Mouse (Mus musculus) hindbrain, embryonic 16.5 days (tissue): ENCODE results near the gene Nme8. TPM values are rescaled to one million over a fixed set of nuclear protein-coding genes. Genes with fewer than 3 reads are reported as not detected.

ENCODE experiments used
- ATAC-seq: fragments of 200-750 bp; cut with Nextera tagmentation; 2 replicates; pipeline ENCODE4 v1.8.0; 2017; ENCODE audit warnings: moderate TSS enrichment, moderate library complexity
- H3K27ac ChIP-seq: fragments of 300-500 bp; sonication (generic); 2 replicates; pipeline ENCODE4 v1.5.1; 2014; ENCODE audit warnings: low read depth, mild to moderate bottlenecking, control low read depth, low read length, moderate library complexity
- H3K27me3 ChIP-seq: fragments of 300-500 bp; sonication (generic); replicated peaks from 2 replicates; pipeline ENCODE4 v1.6.1; 2014; ENCODE audit warnings: low read length; ENCODE audit not compliant: control insufficient read depth, insufficient read depth
- H3K36me3 ChIP-seq: fragments of 300-500 bp; sonication (generic); 2 replicates; pipeline ENCODE4 v1.6.1; 2014; ENCODE audit warnings: mild to moderate bottlenecking, low read length, moderate library complexity, mixed read lengths; ENCODE audit not compliant: control insufficient read depth, insufficient read depth
- H3K4me1 ChIP-seq: fragments of 300-500 bp; sonication (generic); 2 replicates; pipeline ENCODE4 v1.6.1; 2014; ENCODE audit warnings: low read depth, low read length; ENCODE audit not compliant: control insufficient read depth, insufficient read depth
- H3K4me2 ChIP-seq: fragments of 300-500 bp; sonication (generic); 2 replicates; pipeline ENCODE4 v1.6.1; 2014; ENCODE audit warnings: mild to moderate bottlenecking, low read length, control low read depth, moderate library complexity
- H3K4me3 ChIP-seq: fragments of 300-500 bp; sonication (generic); 2 replicates; pipeline ENCODE4 v1.5.1; 2014; ENCODE audit warnings: mild to moderate bottlenecking, low read length, control low read depth, moderate library complexity
- H3K9ac ChIP-seq: fragments of 300-500 bp; sonication (generic); 2 replicates; pipeline ENCODE4 v1.6.1; 2014; ENCODE audit warnings: low read depth, mild to moderate bottlenecking, control low read depth, low read length, moderate library complexity
- H3K9me3 ChIP-seq: fragments of 300-500 bp; sonication (generic); 2 replicates; pipeline ENCODE4 v1.6.1; 2014; ENCODE audit warnings: mild to moderate bottlenecking, low read length, moderate library complexity; ENCODE audit not compliant: control insufficient read depth
- whole genome bisulfite sequencing: fragments of 180-500 bp; shearing (Covaris S2); extraction: QIAGEN DNeasy Blood & Tissue Kit; methylation state at CpG from one replicate; pipeline ENCODE4 v1.1.7; 2014; 5-methylcytosine and 5-hydroxymethylcytosine counted together
- polyA plus RNA-seq: library from polyadenylated mRNA; unstranded; fragments of >200 nt; fragmentation: Nextera tagmentation; extraction: Ambion mirVana; gene quantifications from 2 replicates; pipeline ENCODE4 v1.2.1, GENCODE M21; 2015

Gene Nme8
- 0.17 and 0.18 TPM in 2 replicates for polyA plus RNA-seq

GRCm38 (mm10) chr13:19697790-19698189 lies at the start of gene Nme8:
Nme8 (minus strand) TSS chr13:19697794.
- Histone ChIP-seq H3K9me3 (no peaks in the 10 kb centered on the region), H3K27me3 (no peaks in the 10 kb centered on the region), H3K9ac (no peak within 1 kb of the TSS), H3K4me1 (no peaks in the 10 kb centered on the region), H3K4me2 (no peak within 1 kb of the TSS), H3K36me3 (no peaks in the 10 kb centered on the region), H3K27ac (no peak within 1 kb of the TSS), H3K4me3 (no peak within 1 kb of the TSS)
- ATAC-seq: no peak
- 23% methylated on average over 7 of the region's 7 CpGs for WGBS

- Histone ChIP-seq H3K4me1 (no peaks in the 10 kb centered on the region), H3K9ac (no peak overlapping the region), H3K9me3 (no peaks in the 10 kb centered on the region), H3K4me2 (no peak overlapping the region), H3K36me3 (no peaks in the 10 kb centered on the region), H3K27ac (no peak overlapping the region), H3K27me3 (no peaks in the 10 kb centered on the region), H3K4me3 (no peak overlapping the region)
- 27% methylated on average over 2 of the region's 2 CpGs for WGBS
- ATAC-seq: no peak
Observed at GRCm38 (mm10) chr13:19745741-19746140, 48.1 kb upstream of the Nme8 start.

GRCm38 (mm10) chr13:19744536-19744935 lies 46.9 kb upstream of the Nme8 start:
- Histone ChIP-seq H3K4me3 (no peak overlapping the region), H3K27ac (no peak overlapping the region), H3K27me3 (no peaks in the 10 kb centered on the region), H3K4me1 (no peaks in the 10 kb centered on the region), H3K9me3 (no peaks in the 10 kb centered on the region), H3K9ac (no peak overlapping the region), H3K4me2 (no peak overlapping the region), H3K36me3 (no peaks in the 10 kb centered on the region)
- ATAC-seq: no peak
- 90% methylated on average over 5 of the region's 5 CpGs for WGBS

- no peak overlapping the region for H3K4me3 ChIP-seq
- no peaks in the 10 kb centered on the region for H3K9me3 ChIP-seq
- WGBS: 77% methylated on average over 5 of the region's 5 CpGs
- no peak overlapping the region for H3K27ac ChIP-seq
- H3K36me3 ChIP-seq: no peaks in the 10 kb centered on the region
- H3K4me2 ChIP-seq: no peak overlapping the region
- H3K4me1 ChIP-seq: no peaks in the 10 kb centered on the region
- no peaks in the 10 kb centered on the region for H3K27me3 ChIP-seq
- no peak overlapping the region for H3K9ac ChIP-seq
- no peak for ATAC-seq
Observed at GRCm38 (mm10) chr13:19734597-19734996, 37.0 kb upstream of the Nme8 start.

- H3K36me3 ChIP-seq: no peaks in the 10 kb centered on the region
- ATAC-seq: no peak
- 87% methylated on average over 2 of the region's 2 CpGs for WGBS
Observed at GRCm38 (mm10) chr13:19730826-19731225, 33.2 kb upstream of the Nme8 start.

GRCm38 (mm10) chr13:19718954-19719353 lies 21.4 kb upstream of the Nme8 start:
- Histone ChIP-seq H3K4me2 (no peak overlapping the region), H3K9me3 (no peaks in the 10 kb centered on the region), H3K4me1 (no peaks in the 10 kb centered on the region), H3K36me3 (no peaks in the 10 kb centered on the region), H3K4me3 (no peak overlapping the region), H3K27me3 (no peaks in the 10 kb centered on the region), H3K9ac (no peak overlapping the region), H3K27ac (no peak overlapping the region)
- WGBS: 38% methylated on average over 5 of the region's 5 CpGs
- 0 out of 2 replicates have a peak, but pooled peaks have one; percentile 17 for ATAC-seq

More at GRCm38 (mm10) chr13:19730826-19731225, 33.2 kb upstream of the Nme8 start:
- Histone ChIP-seq H3K4me2 (no peak overlapping the region), H3K9me3 (no peaks in the 10 kb centered on the region), H3K4me1 (no peaks in the 10 kb centered on the region), H3K27me3 (no peaks in the 10 kb centered on the region), H3K9ac (no peak overlapping the region), H3K4me3 (no peak overlapping the region), H3K27ac (no peak overlapping the region)

GRCm38 (mm10) chr13:19717201-19717600 lies 19.6 kb upstream of the Nme8 start:
- Histone ChIP-seq H3K4me2 (no peak overlapping the region), H3K36me3 (no peaks in the 10 kb centered on the region), H3K9me3 (no peaks in the 10 kb centered on the region), H3K4me1 (no peaks in the 10 kb centered on the region), H3K9ac (no peak overlapping the region), H3K27ac (no peak overlapping the region), H3K4me3 (no peak overlapping the region), H3K27me3 (no peaks in the 10 kb centered on the region)
- 64% methylated on average over 2 of the region's 2 CpGs for WGBS
- ATAC-seq: 0 out of 2 replicates have a peak, but pooled peaks have one; percentile 30

GRCm38 (mm10) chr13:19703806-19704205 lies 6.2 kb upstream of the Nme8 start:
- 41% methylated on average over 4 of the region's 4 CpGs for WGBS
- ATAC-seq: no peak
- Histone ChIP-seq H3K27ac (no peak overlapping the region), H3K4me2 (no peak overlapping the region), H3K4me1 (no peaks in the 10 kb centered on the region), H3K9me3 (no peaks in the 10 kb centered on the region), H3K4me3 (no peak overlapping the region), H3K27me3 (no peaks in the 10 kb centered on the region), H3K36me3 (no peaks in the 10 kb centered on the region), H3K9ac (no peak overlapping the region)

GRCm38 (mm10) chr13:19701443-19702078 lies 4.0 kb upstream of the Nme8 start:
- Histone ChIP-seq H3K9me3 (no peaks in the 10 kb centered on the region), H3K27me3 (no peaks in the 10 kb centered on the region), H3K4me2 (peak overlapping the region; percentile 49), H3K9ac (no peak overlapping the region; the same call in 1 of the 2 replicates), H3K27ac (no peak overlapping the region), H3K36me3 (no peaks in the 10 kb centered on the region), H3K4me3 (peak overlapping the region; percentile 27), H3K4me1 (no peaks in the 10 kb centered on the region)
- ATAC-seq: peak; percentile 90
- 49% methylated on average over 11 of the region's 11 CpGs for WGBS
